Comparison of ENCODE assay signal across 9 mouse cellular contexts in genomic region chr3:101502086-101502760, GRCm38 (mm10).
DNase-seq lines count a peak whose midpoint lies in the region; ATAC-seq and TF ChIP-seq lines count a peak whose summit lies in the region.
"Had no signal": no experiment of that assay in that cellular context is flagged by ENCODE, and none has a peak within 500 bp of the region (broad histone marks: within the 10 kb centered on the region; RNA-seq: fewer than 3 reads in every experiment).

No protein-coding gene starts in this region.

- H3K4me3 ChIP-seq in lung, embryonic 14.5 days (ENCODE audit: low read depth, low read length): no peak overlapping the region
- no peak overlapping the region for H3K4me3 ChIP-seq in lung, adult 2 months (replicated peaks; ENCODE audit: extremely low read depth, low read depth, low read length)
- H3K4me3 ChIP-seq: left cerebral cortex, adult 2 months had no signal

- no peaks in the 10 kb centered on the region for H3K36me3 ChIP-seq in lung, embryonic 14.5 days (ENCODE audit: insufficient read depth)

- DNase-seq in adrenal gland, adult (ENCODE audit: inconsistent age in 2 of 2, low spot score in 1 of 2): peak; percentile 53 to 70
- DNase-seq in adrenal gland, postnatal 36 days: no peak
- DNase-seq in lung, embryonic 14.5 days: no peak
- no peak for DNase-seq in lung, adult 2 months
- DNase-seq in kidney, postnatal 10 days: peak; percentile 66
- peak; percentile 58 for DNase-seq in thymus, postnatal 25 days
- DNase-seq in right cerebral cortex, postnatal 14 days: no peak
- no peak for DNase-seq in embryo, embryonic 11 days

- no peak overlapping the region for H3K4me2 ChIP-seq in lung, embryonic 14.5 days

- H3K4me1 ChIP-seq in lung, embryonic 14.5 days (ENCODE audit: insufficient read depth): peaks cover 1% of the 10 kb centered on the region; the same call in 1 of the 2 replicates
- H3K4me1 ChIP-seq in lung, adult 2 months (ENCODE audit: control insufficient read depth, insufficient read depth, low read length): peaks cover 11% of the 10 kb centered on the region

- TF ChIP-seq CTCF in lung, embryonic 14.5 days (IDR thresholded peaks at IDR 0.05; ENCODE audit: low read depth): no peak
- TF ChIP-seq CTCF in lung, adult 2 months (IDR thresholded peaks at IDR 0.05; ENCODE audit: insufficient read depth, low read length): no peak

- no peak for TF ChIP-seq POLR2A in lung, adult 2 months (IDR thresholded peaks at IDR 0.05; ENCODE audit: borderline replicate concordance, extremely low read depth, low read depth, low read length)

- WGBS in lung, embryonic 14.5 days: 42% methylated on average over 14 of the region's 14 CpGs
- 49% methylated on average over 14 of the region's 14 CpGs for WGBS in lung, adult 2 months

- no peak overlapping the region for H3K27ac ChIP-seq in lung, embryonic 14.5 days (ENCODE audit: low read depth)
- H3K27ac ChIP-seq: left cerebral cortex, adult 2 months had no signal

- no peaks in the 10 kb centered on the region for H3K9me3 ChIP-seq in lung, embryonic 14.5 days (ENCODE audit: low read depth, low read length)

- 0 out of 2 replicates have a peak overlapping the region, but pooled peaks have one; percentile 5 for H3K9ac ChIP-seq in lung, embryonic 14.5 days

- ATAC-seq in lung, embryonic 14.5 days (ENCODE audit: insufficient read depth): no peak

- no peaks in the 10 kb centered on the region for H3K27me3 ChIP-seq in lung, embryonic 14.5 days (ENCODE audit: insufficient read depth, low read length)

Comparison
In these comparisons a context has a peak if more than half of its experiments do, and no peak if none do; other contexts are left out.
1. DNase-seq: peak in adrenal gland, adult (2 of 2), kidney, postnatal 10 days (single experiment) and thymus, postnatal 25 days (single experiment); none in adrenal gland, postnatal 36 days (0 of 2), lung, embryonic 14.5 days (single experiment), lung, adult 2 months (single experiment), right cerebral cortex, postnatal 14 days (single experiment) and embryo, embryonic 11 days (single experiment).